Mouse (Mus musculus): ENCODE results near the gene Olfr745. TPM values are rescaled to one million over a fixed set of nuclear protein-coding genes. Genes with fewer than 3 reads are reported as not detected.

Olfr745 gene
- 0.08 TPM in 1 of 2 replicates, not detected in the other for polyA plus RNA-seq (2015; fragmentation: Nextera tagmentation; extraction: Ambion mirVana)

- Histone ChIP-seq H3K4me3 (ENCODE audit: low read depth, low read length) (no peak within 1 kb of the TSS), H3K27me3 (ENCODE audit: control insufficient read depth, insufficient read depth, low read length) (no peaks in the 10 kb centered on the region), H3K36me3 (ENCODE audit: control insufficient read depth, insufficient read depth, low read length) (no peaks in the 10 kb centered on the region), H3K4me2 (replicated peaks; ENCODE audit: low read depth) (no peak within 1 kb of the TSS), H3K9ac (ENCODE audit: low read length) (no peak within 1 kb of the TSS), H3K9me3 (ENCODE audit: control insufficient read depth, low read length) (no peaks in the 10 kb centered on the region), H3K27ac (replicated peaks) (no peak within 1 kb of the TSS), H3K4me1 (replicated peaks; ENCODE audit: control insufficient read depth, insufficient read depth) (no peaks in the 10 kb centered on the region)
- DNase-seq (ENCODE audit: low spot score) (no peak), ATAC-seq (ENCODE audit: low FRiP score, low TSS enrichment) (no peak)
- TF ChIP-seq CTCF (IDR thresholded peaks at IDR 0.05; ENCODE audit: low read depth): no peak
- TF ChIP-seq EP300 (optimal IDR thresholded peaks at IDR 0.05): no peak
- WGBS: 84% methylated on average over 2 of the region's 2 CpGs
These were observed at the start of gene Olfr745 for GRCm38 (mm10) chr14:50639088-50639487. Olfr745 (plus strand) TSS chr14:50639388.

- no peak for DNase-seq (ENCODE audit: low spot score)
- no peak for ATAC-seq (ENCODE audit: low FRiP score, low TSS enrichment)
- H3K4me1 ChIP-seq (replicated peaks; ENCODE audit: control insufficient read depth, insufficient read depth): no peaks in the 10 kb centered on the region
- no peaks in the 10 kb centered on the region for H3K36me3 ChIP-seq (ENCODE audit: control insufficient read depth, insufficient read depth, low read length)
- H3K9ac ChIP-seq (ENCODE audit: low read length): no peak within 1 kb of the TSS
- H3K27ac ChIP-seq (replicated peaks): no peak within 1 kb of the TSS
- no peak within 1 kb of the TSS for H3K4me2 ChIP-seq (replicated peaks; ENCODE audit: low read depth)
- TF ChIP-seq EP300 (optimal IDR thresholded peaks at IDR 0.05): no peak
- TF ChIP-seq CTCF (IDR thresholded peaks at IDR 0.05; ENCODE audit: low read depth): no peak
- no peak within 1 kb of the TSS for H3K4me3 ChIP-seq (ENCODE audit: low read depth, low read length)
- no peaks in the 10 kb centered on the region for H3K9me3 ChIP-seq (ENCODE audit: control insufficient read depth, low read length)
- 87% methylated on average over 2 of the region's 2 CpGs for WGBS
- no peaks in the 10 kb centered on the region for H3K27me3 ChIP-seq (ENCODE audit: control insufficient read depth, insufficient read depth, low read length)
These were observed 24.6 kb upstream of the Olfr745 start, which contains the start of gene Olfr744 for GRCm38 (mm10) chr14:50614579-50614978. Olfr744 (plus strand) TSS chr14:50614879.

DNA sequence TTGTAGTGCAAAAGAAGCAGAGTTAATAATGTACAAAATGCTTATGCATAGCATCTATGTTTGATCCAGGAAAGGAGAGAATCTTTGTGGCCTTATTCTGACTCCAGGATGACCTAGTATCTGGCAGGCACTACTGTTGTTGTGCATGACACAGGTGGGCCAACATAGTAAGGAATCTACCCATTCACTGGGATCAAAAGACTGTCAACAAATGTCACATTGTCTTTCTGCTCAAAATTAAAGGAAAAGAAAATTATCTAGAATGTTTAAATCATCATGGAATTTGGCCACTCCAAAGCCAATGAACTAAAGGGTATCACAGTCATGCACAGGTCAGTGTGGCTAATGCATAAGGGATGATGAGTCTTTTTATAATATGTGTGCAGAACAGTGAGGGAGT lies 7.6 kb downstream of the Olfr745 start, which contains the start of gene Olfr746:
Gene Olfr746, plus strand, starts transcription at position 301 of the 400 bp plus-strand sequence.
- Histone ChIP-seq H3K9ac (ENCODE audit: low read length) (no peak within 1 kb of the TSS), H3K36me3 (ENCODE audit: control insufficient read depth, insufficient read depth, low read length) (no peaks in the 10 kb centered on the region), H3K9me3 (ENCODE audit: control insufficient read depth, low read length) (no peaks in the 10 kb centered on the region), H3K4me3 (ENCODE audit: low read depth, low read length) (no peak within 1 kb of the TSS), H3K27ac (replicated peaks) (no peak within 1 kb of the TSS), H3K27me3 (ENCODE audit: control insufficient read depth, insufficient read depth, low read length) (no peaks in the 10 kb centered on the region), H3K4me2 (replicated peaks; ENCODE audit: low read depth) (no peak within 1 kb of the TSS), H3K4me1 (replicated peaks; ENCODE audit: control insufficient read depth, insufficient read depth) (no peaks in the 10 kb centered on the region)
- DNase-seq (ENCODE audit: low spot score) (no peak), ATAC-seq (ENCODE audit: low FRiP score, low TSS enrichment) (no peak)
- no peak for TF ChIP-seq EP300 (optimal IDR thresholded peaks at IDR 0.05)
- TF ChIP-seq CTCF (IDR thresholded peaks at IDR 0.05; ENCODE audit: low read depth): no peak

DNA sequence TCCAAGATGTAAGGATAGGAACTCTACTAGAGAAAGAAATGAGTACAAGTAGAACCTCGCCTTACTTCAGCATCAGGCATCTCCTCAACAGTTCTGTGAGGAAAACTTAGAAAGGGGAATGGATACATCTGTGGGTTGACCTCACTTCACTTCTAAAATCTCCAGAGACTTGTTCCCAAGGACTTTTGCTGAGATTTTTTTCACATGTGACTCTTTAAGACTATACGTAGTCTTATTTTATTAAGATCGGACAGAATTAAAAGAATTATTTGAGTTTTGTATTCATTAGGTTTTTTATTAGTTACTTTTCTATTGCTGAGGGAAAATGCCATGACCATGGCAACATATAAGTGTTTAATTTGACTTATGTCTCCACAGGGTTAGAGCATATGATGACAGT lies 53.9 kb downstream of the Olfr745 start, which contains the start of gene Olfr747:
Gene Olfr747, minus strand, starts transcription at position 101 of the 400 bp plus-strand sequence.
- TF ChIP-seq CTCF (IDR thresholded peaks at IDR 0.05; ENCODE audit: low read depth) (no peak), EP300 (optimal IDR thresholded peaks at IDR 0.05) (no peak)
- ATAC-seq (ENCODE audit: low FRiP score, low TSS enrichment) (no peak), DNase-seq (ENCODE audit: low spot score) (no peak)
- Histone ChIP-seq H3K4me3 (ENCODE audit: low read depth, low read length) (no peak within 1 kb of the TSS), H3K36me3 (ENCODE audit: control insufficient read depth, insufficient read depth, low read length) (no peaks in the 10 kb centered on the region), H3K4me2 (replicated peaks; ENCODE audit: low read depth) (no peak within 1 kb of the TSS), H3K27ac (replicated peaks) (no peak within 1 kb of the TSS), H3K9ac (ENCODE audit: low read length) (no peak within 1 kb of the TSS), H3K9me3 (ENCODE audit: control insufficient read depth, low read length) (no peaks in the 10 kb centered on the region), H3K4me1 (replicated peaks; ENCODE audit: control insufficient read depth, insufficient read depth) (no peaks in the 10 kb centered on the region), H3K27me3 (ENCODE audit: control insufficient read depth, insufficient read depth, low read length) (no peaks in the 10 kb centered on the region)
- 84% methylated on average over 3 of the region's 3 CpGs for WGBS

Other genes with a start within 250 kb of the Olfr745 start
- gene Olfr738, start 231.8 kb upstream of the Olfr745 start, polyA plus RNA-seq (2015; fragmentation: Nextera tagmentation; extraction: Ambion mirVana): not detected in 2 replicates
- gene Olfr739, start 220.8 kb upstream of the Olfr745 start, polyA plus RNA-seq (2015; fragmentation: Nextera tagmentation; extraction: Ambion mirVana): not detected in 2 replicates
- gene Olfr740, start 193.8 kb upstream of the Olfr745 start, polyA plus RNA-seq (2015; fragmentation: Nextera tagmentation; extraction: Ambion mirVana): 0.02 TPM in 1 of 2 replicates, not detected in the other
- gene Olfr741, start 166.7 kb upstream of the Olfr745 start, polyA plus RNA-seq (2015; fragmentation: Nextera tagmentation; extraction: Ambion mirVana): 0.02 TPM in 1 of 2 replicates, not detected in the other
- not detected in 2 replicates for gene Olfr742, start 135.8 kb upstream of the Olfr745 start, polyA plus RNA-seq (2015; fragmentation: Nextera tagmentation; extraction: Ambion mirVana)
- not detected in 2 replicates for gene Olfr743, start 117.5 kb upstream of the Olfr745 start, polyA plus RNA-seq (2015; fragmentation: Nextera tagmentation; extraction: Ambion mirVana)
- gene Olfr744, start 24.5 kb upstream of the Olfr745 start, polyA plus RNA-seq (2015; fragmentation: Nextera tagmentation; extraction: Ambion mirVana): not detected in 2 replicates
- gene Olfr746, start 7.7 kb downstream of the Olfr745 start, polyA plus RNA-seq (2015; fragmentation: Nextera tagmentation; extraction: Ambion mirVana): not detected in 2 replicates
- not detected in 2 replicates for gene Olfr747, start 53.8 kb downstream of the Olfr745 start, polyA plus RNA-seq (2015; fragmentation: Nextera tagmentation; extraction: Ambion mirVana)
- not detected in 2 replicates for gene Olfr748, start 68.0 kb downstream of the Olfr745 start, polyA plus RNA-seq (2015; fragmentation: Nextera tagmentation; extraction: Ambion mirVana)
- gene Olfr749, start 105.7 kb downstream of the Olfr745 start, polyA plus RNA-seq (2015; fragmentation: Nextera tagmentation; extraction: Ambion mirVana): not detected in 2 replicates
- gene Ttc5, start 146.1 kb downstream of the Olfr745 start, polyA plus RNA-seq (2015; fragmentation: Nextera tagmentation; extraction: Ambion mirVana): 35.1 and 37.0 TPM in 2 replicates
- not detected in 2 replicates for gene Ccnb1ip1, start 168.3 kb downstream of the Olfr745 start, polyA plus RNA-seq (2015; fragmentation: Nextera tagmentation; extraction: Ambion mirVana)
- gene Parp2, start 168.5 kb downstream of the Olfr745 start, polyA plus RNA-seq (2015; fragmentation: Nextera tagmentation; extraction: Ambion mirVana): 27.9 and 28.7 TPM in 2 replicates
- gene Tep1, start 231.2 kb downstream of the Olfr745 start, polyA plus RNA-seq (2015; fragmentation: Nextera tagmentation; extraction: Ambion mirVana): 6.2 and 7.8 TPM in 2 replicates